Mouse (Mus musculus) right cerebral cortex, postnatal 36 days (tissue): ENCODE results near the gene Olfr1130.
"Not testable (repeated sequence)": the region's sequence is repeated elsewhere in the genome, so short reads cannot be mapped to it uniquely, and the experiment has no call there.

Experiments used
- DNase-seq, 2 experiments: peaks; one replicate each; pipeline ENCODE4 v3.0.0; 2022; ENCODE audit warnings: low spot score in 2 of 2, mixed read lengths in 1 of 2

Olfr1130 gene

DNA sequence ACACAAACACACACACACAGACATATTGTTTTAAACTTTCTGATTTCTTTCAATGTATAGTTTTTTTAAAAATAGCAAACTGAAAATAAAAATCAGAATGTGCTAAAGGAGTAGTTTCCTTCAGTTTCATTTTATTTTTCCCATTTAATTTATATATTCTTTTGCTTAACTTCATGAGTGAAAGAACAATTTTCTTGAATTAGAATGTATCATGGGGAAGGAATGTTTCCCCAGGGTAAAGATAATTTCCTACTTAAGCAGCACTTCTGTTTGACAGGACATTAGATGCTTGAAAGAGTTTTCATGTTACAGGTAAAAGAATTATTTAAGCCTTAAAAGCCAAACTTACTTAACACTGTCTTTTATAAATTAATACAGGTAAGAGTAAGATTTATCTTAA lies at the start of gene Olfr1130:
Gene Olfr1130, plus strand, starts transcription at position 301 of the 400 bp plus-strand sequence.
- DNase-seq: not testable (repeated sequence)

- not testable (repeated sequence) for DNase-seq
Measured at GRCm38 (mm10) chr2:87573602-87574001, 32.4 kb upstream of the Olfr1130 start, which contains the start of gene Olfr1129. Olfr1129 (plus strand) TSS chr2:87573902.

DNA sequence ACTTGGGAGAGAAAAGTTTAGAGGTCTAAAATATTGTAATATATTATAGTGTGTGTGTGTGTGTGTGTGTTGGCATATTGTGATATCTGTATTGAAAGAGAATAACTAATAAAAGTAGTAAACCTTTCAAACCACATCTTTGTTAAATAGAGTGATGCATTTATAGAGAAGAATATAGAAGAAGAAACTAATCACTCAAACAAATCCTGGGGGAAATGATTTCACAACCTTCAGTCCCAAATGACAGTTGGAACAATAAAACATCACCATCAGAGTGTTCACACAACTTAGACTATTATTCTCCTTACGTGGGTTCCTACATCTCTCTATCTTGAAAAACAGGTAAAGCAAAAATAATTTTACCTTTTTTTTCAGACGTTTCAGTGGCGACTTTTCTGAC lies 20.8 kb downstream of the Olfr1130 start, which contains the start of gene Olfr1131:
Gene Olfr1131, plus strand, starts transcription at position 301 of the 400 bp plus-strand sequence.
- no peak for DNase-seq

DNA sequence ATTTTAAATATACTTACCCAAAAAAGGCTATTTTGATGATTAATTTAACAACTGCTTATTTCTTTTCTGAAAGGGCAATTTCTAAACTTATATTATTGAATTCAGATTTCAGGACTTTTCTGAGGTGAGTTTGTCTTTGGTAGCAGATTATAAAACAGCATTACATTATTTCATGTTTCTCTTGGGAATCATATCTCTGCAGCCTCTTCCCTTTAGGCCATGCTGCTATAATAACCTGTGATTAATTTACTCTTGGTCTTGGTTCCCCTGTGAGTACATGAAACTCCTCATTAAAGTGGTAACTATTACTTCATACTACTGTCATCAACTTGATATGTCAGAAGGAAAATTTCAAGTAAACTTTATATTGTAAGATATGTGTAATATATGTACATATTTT lies 31.4 kb downstream of the Olfr1130 start, which contains the start of gene Olfr1132:
Gene Olfr1132, minus strand, starts transcription at position 101 of the 400 bp plus-strand sequence.
- no peak for DNase-seq

DNA sequence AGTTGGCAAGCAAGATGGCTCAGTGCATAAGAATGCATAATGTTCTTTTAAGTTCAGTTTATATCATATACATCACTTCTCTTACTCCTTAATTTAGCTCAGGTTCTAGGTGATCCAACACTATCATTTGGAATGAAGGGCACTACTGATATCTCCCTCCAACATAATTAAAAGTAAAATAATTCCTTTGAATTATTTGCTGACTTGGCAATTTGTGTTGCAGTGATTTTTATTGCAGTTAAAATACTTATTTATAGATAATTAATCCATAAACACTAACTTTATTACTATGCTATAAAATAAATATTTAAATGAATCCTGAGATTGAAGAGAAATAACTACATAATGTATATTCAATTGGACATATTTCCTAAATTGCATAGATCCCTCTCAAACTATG lies 36.4 kb downstream of the Olfr1130 start:
- DNase-seq: no peak

DNA sequence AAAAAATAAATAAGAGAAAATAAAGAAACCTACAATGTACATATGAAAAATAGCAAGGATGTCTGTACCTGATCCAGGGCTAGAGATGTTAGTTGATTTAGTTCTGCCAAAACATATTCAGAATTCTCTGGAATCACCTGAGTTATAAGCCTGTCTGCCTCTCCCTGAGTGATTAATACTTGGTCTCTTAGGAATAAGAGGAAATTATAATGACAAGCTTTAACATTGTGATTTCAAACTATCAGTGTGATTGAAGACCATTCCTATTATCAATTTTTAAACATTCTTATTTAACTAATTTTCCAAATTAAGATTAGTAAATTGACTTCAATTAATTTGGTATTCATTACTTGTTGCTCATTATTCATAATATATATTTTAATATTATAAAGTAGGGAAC lies 41.3 kb downstream of the Olfr1130 start, which contains the start of gene Olfr1133:
Gene Olfr1133, minus strand, starts transcription at position 101 of the 400 bp plus-strand sequence.
- DNase-seq: no peak

DNA sequence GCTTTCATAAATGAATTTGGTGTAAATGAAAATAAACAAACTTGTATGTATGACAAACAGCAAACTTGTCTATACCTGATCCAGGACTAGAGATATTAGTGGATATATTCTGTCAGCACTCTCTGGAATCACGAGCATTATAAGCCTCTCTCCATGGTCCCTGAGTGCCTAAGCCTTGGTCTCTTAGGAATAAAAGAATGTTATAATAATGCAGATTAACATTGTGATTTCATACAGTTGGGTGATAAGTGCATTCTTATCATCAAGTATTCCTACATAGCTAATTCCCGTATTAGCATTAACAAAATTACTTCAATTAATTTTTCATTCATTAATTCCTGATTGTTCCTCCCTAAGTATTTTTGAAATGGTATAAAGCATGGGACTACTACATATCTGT lies 52.3 kb downstream of the Olfr1130 start, which contains the start of gene Olfr1134:
Gene Olfr1134, minus strand, starts transcription at position 101 of the 400 bp plus-strand sequence.
- DNase-seq: no peak
